8 mouse cellular contexts compared by ENCODE assay signal in genomic region chr6:125604463-125605191, GRCm38 (mm10). TPM values are rescaled to one million over a fixed set of nuclear protein-coding genes. Genes with fewer than 3 reads are reported as not detected.
DNase-seq lines count a peak whose midpoint lies in the region; ATAC-seq and TF ChIP-seq lines count a peak whose summit lies in the region.

No protein-coding gene starts in this region.

- no peaks in the 10 kb centered on the region for H3K9me3 ChIP-seq in heart, embryonic 11.5 days (replicated peaks; ENCODE audit: control insufficient read depth, low read length)
- no peaks in the 10 kb centered on the region for H3K9me3 ChIP-seq in forebrain, embryonic 13.5 days (replicated peaks)
- no peaks in the 10 kb centered on the region for H3K9me3 ChIP-seq in hindbrain, embryonic 11.5 days (ENCODE audit: control insufficient read depth, low read length)

- H3K9ac ChIP-seq in heart, adult 2 months (ENCODE audit: low read depth, low read length): no peak overlapping the region
- no peak overlapping the region for H3K9ac ChIP-seq in heart, embryonic 11.5 days (ENCODE audit: low read depth, low read length)
- no peak overlapping the region for H3K9ac ChIP-seq in forebrain, embryonic 13.5 days
- no peak overlapping the region for H3K9ac ChIP-seq in hindbrain, embryonic 11.5 days (ENCODE audit: low read depth, low read length)

- peak; percentile 71 to 72 for DNase-seq in heart, adult 2 months
- peak; percentile 85 for DNase-seq in hindbrain, embryonic 11.5 days (ENCODE audit: low spot score)
- DNase-seq in layer of hippocampus, adult 9-10 months (ENCODE audit: low spot score): peak; percentile 82
- DNase-seq in lung, postnatal 14 days: peak; percentile 83
- DNase-seq in right cerebral cortex, adult 18-20 months: peak; percentile 73

- intact Hi-C loops in heart, adult 2 months (cut with DNase I): loop anchor here (2.0 to 5.0 kb wide), 2 partner anchors 92 to 106 kb away; no protein-coding TSS in a partner anchor

- no peak overlapping the region for H3K4me3 ChIP-seq in heart, adult 2 months
- H3K4me3 ChIP-seq in heart, embryonic 11.5 days (ENCODE audit: low read depth, low read length): no peak overlapping the region
- no peak overlapping the region for H3K4me3 ChIP-seq in forebrain, embryonic 13.5 days
- no peak overlapping the region for H3K4me3 ChIP-seq in hindbrain, embryonic 11.5 days (ENCODE audit: low read depth, low read length)

- no peak overlapping the region for H3K4me2 ChIP-seq in heart, embryonic 11.5 days
- H3K4me2 ChIP-seq in forebrain, embryonic 13.5 days: no peak overlapping the region
- H3K4me2 ChIP-seq in hindbrain, embryonic 11.5 days (replicated peaks; ENCODE audit: low read depth, low read length): no peak overlapping the region

- WGBS in heart, adult 2 months: 12% methylated on average over 9 of the region's 9 CpGs
- WGBS in heart, embryonic 11.5 days (ENCODE audit: insufficient replicate concordance): 29% methylated on average over 9 of the region's 9 CpGs
- 22% methylated on average over 9 of the region's 9 CpGs for WGBS in forebrain, embryonic 13.5 days
- WGBS in hindbrain, embryonic 11.5 days: 25% methylated on average over 9 of the region's 9 CpGs

- TF ChIP-seq CTCF in heart, adult 2 months (IDR thresholded peaks at IDR 0.05): peak; percentile 97

- TF ChIP-seq EP300 in heart, adult 2 months (IDR thresholded peaks at IDR 0.05; ENCODE audit: insufficient read depth, low read depth, low read length): peak; percentile 78; the same call in 1 of the 2 replicates

- H3K36me3 ChIP-seq in heart, adult 2 months (ENCODE audit: control insufficient read depth, insufficient read depth, low read length): no peaks in the 10 kb centered on the region
- no peaks in the 10 kb centered on the region for H3K36me3 ChIP-seq in heart, embryonic 11.5 days (ENCODE audit: control insufficient read depth, insufficient read depth, low read length)
- no peaks in the 10 kb centered on the region for H3K36me3 ChIP-seq in forebrain, embryonic 13.5 days (ENCODE audit: poor library complexity, severe bottlenecking)
- H3K36me3 ChIP-seq in hindbrain, embryonic 11.5 days (ENCODE audit: control insufficient read depth, insufficient read depth, low read length): no peaks in the 10 kb centered on the region

- H3K27ac ChIP-seq in heart, adult 2 months: no peak overlapping the region
- no peak overlapping the region for H3K27ac ChIP-seq in heart, embryonic 11.5 days (ENCODE audit: low read depth, low read length)
- H3K27ac ChIP-seq in forebrain, embryonic 13.5 days: no peak overlapping the region
- H3K27ac ChIP-seq in hindbrain, embryonic 11.5 days (ENCODE audit: low read depth, low read length): no peak overlapping the region

- H3K27me3 ChIP-seq in heart, adult 2 months (ENCODE audit: control insufficient read depth, insufficient read depth, low read length): no peaks in the 10 kb centered on the region
- no peaks in the 10 kb centered on the region for H3K27me3 ChIP-seq in heart, embryonic 11.5 days (ENCODE audit: control insufficient read depth, insufficient read depth, low read length)
- peaks cover 3% of the 10 kb centered on the region; the same call in 1 of the 2 replicates for H3K27me3 ChIP-seq in forebrain, embryonic 13.5 days
- no peaks in the 10 kb centered on the region; the same call in 1 of the 2 replicates for H3K27me3 ChIP-seq in hindbrain, embryonic 11.5 days (ENCODE audit: control insufficient read depth, insufficient read depth, low read length)

- ATAC-seq in heart, embryonic 11.5 days (replicated peaks; ENCODE audit: insufficient number of reproducible peaks, low FRiP score, low TSS enrichment): no peak
- ATAC-seq in cerebellum, adult (ENCODE audit: insufficient number of reproducible peaks, low FRiP score, low TSS enrichment): 0 out of 2 replicates have a peak, but pooled peaks have one; percentile 26
- peak; percentile 65 for ATAC-seq in forebrain, embryonic 13.5 days
- ATAC-seq in hindbrain, embryonic 11.5 days (ENCODE audit: low FRiP score): peak; percentile 48; the same call in 1 of the 2 replicates

- H3K4me1 ChIP-seq in heart, adult 2 months (ENCODE audit: control insufficient read depth, insufficient read depth, low read length): peaks cover 3% of the 10 kb centered on the region; the same call in 1 of the 2 replicates
- H3K4me1 ChIP-seq in heart, embryonic 11.5 days (ENCODE audit: control insufficient read depth, insufficient read depth, low read length): 0 out of 2 replicates have a peak, but pooled peaks cover 2% of the 10 kb centered on the region
- no peaks in the 10 kb centered on the region for H3K4me1 ChIP-seq in forebrain, embryonic 13.5 days
- no peaks in the 10 kb centered on the region for H3K4me1 ChIP-seq in hindbrain, embryonic 11.5 days (replicated peaks; ENCODE audit: control insufficient read depth, insufficient read depth, low read length)

- no peaks in the 10 kb centered on the region for H3K79me2 ChIP-seq in heart, adult 2 months (replicated peaks; ENCODE audit: control insufficient read depth, insufficient read depth, low read length)

- TF ChIP-seq POLR2A in heart, adult 2 months (IDR thresholded peaks at IDR 0.05; ENCODE audit: insufficient read depth, low read depth, low read length): no peak

RNA-seq across cellular contexts. Expression of gene Vwf, which starts 58.1 kb away (rescaled TPM):
- 10 to 100 TPM; 95.9 to 99.8 TPM for total RNA-seq in heart, adult 2 months (2021)
- 95.8 and 116 TPM in 2 replicates for polyA plus RNA-seq in heart, adult 2 months (2012; rRNA removed)
- 31.2 and 32.2 TPM in 2 replicates for polyA plus RNA-seq in heart, embryonic 11.5 days (2014; fragmentation: Nextera tagmentation; extraction: Ambion mirVana)
- 4.8 and 7.7 TPM in 2 replicates for polyA plus RNA-seq in forebrain, embryonic 13.5 days (2015; fragmentation: Nextera tagmentation; extraction: Ambion mirVana)
- polyA plus RNA-seq in hindbrain, embryonic 11.5 days (2014; fragmentation: Nextera tagmentation; extraction: Ambion mirVana): 10.3 and 10.7 TPM in 2 replicates
